Mouse (Mus musculus) adrenal gland, postnatal 36 days (tissue): ENCODE measurements around the gene Fads6. TPM values are rescaled to one million over a fixed set of nuclear protein-coding genes. Genes with fewer than 3 reads are reported as not detected.

Source experiments
- DNase-seq, 2 experiments: peaks; one replicate each; pipeline ENCODE4 v3.0.0; 2021; ENCODE audit warnings: mixed read lengths in 1 of 2
- microRNA-seq: library from miRNA; unstranded; fragments of <30 nt; microRNA quantifications from one replicate; pipeline ENCODE4 v1.2.0, GENCODE M21; 2021
- total RNA-seq, 2 experiments: library from RNA; stranded (reverse); gene quantifications; 2 replicates each; pipeline ENCODE4 v1.2.3; 2021

Fads6 gene
- total RNA-seq, 2 experiments from 2014 or later: 47.5 to 75.9 TPM

DNA sequence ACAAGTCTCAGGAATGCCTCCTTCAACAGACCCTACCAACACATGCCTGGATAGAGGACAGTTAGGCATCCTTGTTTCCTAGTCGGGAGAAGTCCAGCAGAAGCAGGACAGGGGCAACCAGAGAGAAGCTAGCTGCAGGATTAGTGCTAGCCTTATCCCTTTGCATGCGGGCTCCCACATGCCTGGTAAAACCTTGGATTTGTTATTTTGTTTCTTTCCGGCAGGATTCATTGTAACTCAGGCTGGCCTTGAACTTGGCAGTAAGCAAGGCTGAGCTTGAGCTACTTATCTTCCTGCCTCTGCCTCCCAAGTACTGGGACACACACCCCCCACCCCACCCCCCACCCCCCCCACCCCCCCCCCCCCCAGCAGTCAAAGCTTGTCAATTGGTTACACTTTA, 46.2 kb downstream of the Fads6 start:
- DNase-seq: no peak

DNA sequence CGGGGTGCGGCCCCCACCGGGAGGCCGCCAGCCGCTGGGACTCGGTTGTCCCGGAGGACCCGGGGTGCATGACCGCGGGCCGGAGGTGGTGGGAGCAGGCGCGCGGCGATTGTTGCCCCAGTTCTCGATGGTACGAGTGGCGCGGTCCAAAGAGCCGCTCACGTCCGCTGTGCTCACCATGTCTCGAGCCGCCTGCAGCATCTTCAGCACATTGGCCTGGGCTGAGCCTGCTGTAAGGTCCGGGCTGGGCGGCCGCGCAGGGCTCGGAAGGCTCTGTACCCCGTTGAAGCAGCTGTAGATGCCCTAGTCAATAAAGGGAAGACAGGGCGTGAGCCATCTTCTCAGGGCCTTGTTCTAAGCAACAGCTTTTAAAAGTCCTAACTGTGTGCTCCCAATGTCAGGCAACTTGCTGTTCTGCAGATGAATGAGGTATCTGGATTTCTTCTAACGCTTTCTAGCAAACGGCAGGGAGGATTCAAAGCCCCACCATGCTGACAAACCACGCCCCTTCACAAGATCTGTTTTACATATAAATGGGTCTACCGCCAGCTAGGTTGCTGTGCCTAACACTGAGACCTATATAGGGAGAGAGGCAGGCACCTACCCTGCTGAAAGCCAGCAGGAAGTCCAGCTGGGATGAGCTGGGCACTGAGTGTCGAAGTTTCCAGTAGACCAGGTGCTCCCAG, 46.9 kb downstream of the Fads6 start:
- DNase-seq: no peak

GRCm38 (mm10) chr11:115249721-115250404, 47.6 kb downstream of the Fads6 start:
- DNase-seq: peak in 1 of 2 experiments; percentile 44

- DNase-seq: no peak
Measured at GRCm38 (mm10) chr11:115247945-115248344, 49.5 kb downstream of the Fads6 start.

GRCm38 (mm10) chr11:115247240-115247639, 50.2 kb downstream of the Fads6 start:
- no peak for DNase-seq

GRCm38 (mm10) chr11:115246386-115246785, 51.1 kb downstream of the Fads6 start:
- no peak for DNase-seq

DNA sequence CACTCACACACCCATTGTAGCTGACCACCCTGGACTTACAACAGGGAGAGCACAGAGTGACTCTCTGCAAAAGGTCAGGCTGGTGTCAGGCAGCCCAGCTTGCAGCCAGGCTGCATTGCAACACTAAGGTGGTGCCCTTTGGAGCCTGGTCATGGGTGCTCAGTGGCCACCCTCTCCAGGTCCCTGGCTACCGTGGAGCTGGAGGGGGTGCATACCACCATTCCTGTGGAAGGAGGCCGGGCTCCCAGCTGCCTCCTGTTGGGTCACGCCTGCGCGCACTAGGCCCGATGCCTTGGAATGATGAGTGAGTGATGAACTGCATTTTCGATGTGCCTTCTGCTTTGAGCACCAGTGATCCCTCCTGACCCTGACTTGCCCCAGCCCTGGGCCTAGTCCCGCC, 52.6 kb downstream of the Fads6 start:
- no peak for DNase-seq

DNA sequence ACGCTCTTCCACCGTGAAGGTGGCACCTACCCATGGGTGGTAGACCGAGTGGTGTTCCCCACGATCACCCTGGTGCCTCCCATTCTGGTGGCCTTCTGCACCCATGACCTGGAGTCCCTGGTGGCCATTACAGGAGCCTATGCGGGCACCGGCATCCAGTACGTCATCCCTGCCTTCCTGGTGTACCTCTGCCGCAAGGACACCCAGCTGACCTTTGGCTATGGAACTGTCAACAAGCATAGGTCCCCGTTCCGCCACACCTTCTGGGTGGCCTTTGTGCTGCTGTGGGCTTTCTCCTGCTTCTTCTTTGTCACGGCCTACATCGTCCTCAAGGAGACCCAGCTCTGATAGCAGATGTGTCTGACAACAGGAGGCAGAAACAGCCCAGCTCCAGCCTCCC, 53.7 kb downstream of the Fads6 start:
- DNase-seq: no peak

DNA sequence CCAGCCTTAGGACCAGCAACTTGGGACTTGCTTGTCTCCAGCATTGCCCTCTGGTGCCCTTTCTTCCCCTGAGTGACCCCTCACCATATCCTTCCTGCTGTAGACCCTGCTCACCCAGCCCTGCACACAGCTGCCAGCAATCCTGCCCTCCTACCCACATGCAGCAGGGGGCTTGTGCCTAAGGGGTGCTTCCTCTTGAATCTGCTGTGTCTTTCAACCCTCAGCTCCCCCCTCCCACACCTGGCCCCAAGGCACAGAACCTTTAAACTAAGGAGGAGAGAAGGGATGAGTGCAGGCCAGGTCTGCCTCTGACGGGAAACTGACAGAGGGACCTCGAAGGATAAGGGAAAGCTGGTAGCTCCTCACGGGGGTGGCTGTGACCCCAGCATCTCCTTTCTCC, 54.7 kb downstream of the Fads6 start:
- DNase-seq: no peak

GRCm38 (mm10) chr11:115241402-115241801, 56.1 kb downstream of the Fads6 start:
- DNase-seq: peak; percentile 44 to 61

DNA sequence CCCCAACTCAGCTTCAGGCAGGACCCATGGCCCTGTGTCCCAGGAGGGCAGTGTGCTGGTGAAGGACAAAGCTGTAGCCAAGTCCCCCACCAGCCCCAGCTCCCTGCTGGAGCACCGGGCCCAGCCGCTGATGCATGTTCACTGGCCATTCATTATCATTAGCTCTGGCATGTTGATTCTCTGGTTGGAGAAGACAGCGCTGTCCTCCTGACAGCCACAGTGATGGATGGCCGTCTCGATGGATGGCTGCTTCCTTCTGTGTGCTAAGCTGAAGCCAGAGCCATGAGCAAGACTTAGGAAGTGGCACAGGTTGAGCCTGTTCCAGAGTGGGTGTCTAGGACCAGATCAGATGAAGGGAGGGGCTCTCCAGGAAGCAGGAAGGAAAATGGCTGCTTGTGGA, 60.9 kb downstream of the Fads6 start:
- peak in 1 of 2 experiments; percentile 28 for DNase-seq

DNA sequence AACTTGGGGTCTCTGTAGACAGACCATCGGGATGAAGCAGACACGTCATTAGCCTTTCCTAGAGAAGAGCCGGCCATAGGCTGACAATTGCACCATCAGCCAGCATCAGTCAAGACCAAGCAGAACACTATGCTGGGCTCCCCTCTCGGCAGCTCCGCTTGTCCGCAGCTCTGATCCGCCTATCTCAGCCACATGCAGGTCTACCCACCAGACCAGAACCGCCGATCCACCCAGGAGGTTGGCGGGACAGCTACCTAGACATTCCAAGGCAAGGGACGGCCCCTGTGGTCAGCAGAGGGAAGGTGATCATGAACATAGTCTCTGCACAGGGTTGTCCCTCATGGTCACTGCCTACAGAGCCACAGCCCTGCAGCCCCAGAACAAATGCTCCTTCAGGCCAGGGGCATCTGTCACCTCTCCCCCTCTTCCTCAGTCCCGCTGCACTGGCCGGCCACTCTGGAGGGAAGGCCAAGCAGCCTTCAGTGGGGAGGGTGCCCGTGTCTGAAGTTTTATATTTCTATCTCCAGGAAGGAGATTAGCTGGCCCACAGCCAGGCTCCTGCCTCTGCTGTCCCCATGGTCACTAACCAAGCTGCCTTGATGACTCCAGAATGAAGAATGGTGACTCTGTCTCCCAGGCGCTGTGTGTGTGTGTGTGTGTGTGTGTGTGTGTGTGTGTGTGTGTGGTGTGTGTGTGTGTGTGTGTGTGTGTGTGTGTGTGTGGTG, 63.0 kb downstream of the Fads6 start:
- DNase-seq: peak; percentile 72 to 80

DNA sequence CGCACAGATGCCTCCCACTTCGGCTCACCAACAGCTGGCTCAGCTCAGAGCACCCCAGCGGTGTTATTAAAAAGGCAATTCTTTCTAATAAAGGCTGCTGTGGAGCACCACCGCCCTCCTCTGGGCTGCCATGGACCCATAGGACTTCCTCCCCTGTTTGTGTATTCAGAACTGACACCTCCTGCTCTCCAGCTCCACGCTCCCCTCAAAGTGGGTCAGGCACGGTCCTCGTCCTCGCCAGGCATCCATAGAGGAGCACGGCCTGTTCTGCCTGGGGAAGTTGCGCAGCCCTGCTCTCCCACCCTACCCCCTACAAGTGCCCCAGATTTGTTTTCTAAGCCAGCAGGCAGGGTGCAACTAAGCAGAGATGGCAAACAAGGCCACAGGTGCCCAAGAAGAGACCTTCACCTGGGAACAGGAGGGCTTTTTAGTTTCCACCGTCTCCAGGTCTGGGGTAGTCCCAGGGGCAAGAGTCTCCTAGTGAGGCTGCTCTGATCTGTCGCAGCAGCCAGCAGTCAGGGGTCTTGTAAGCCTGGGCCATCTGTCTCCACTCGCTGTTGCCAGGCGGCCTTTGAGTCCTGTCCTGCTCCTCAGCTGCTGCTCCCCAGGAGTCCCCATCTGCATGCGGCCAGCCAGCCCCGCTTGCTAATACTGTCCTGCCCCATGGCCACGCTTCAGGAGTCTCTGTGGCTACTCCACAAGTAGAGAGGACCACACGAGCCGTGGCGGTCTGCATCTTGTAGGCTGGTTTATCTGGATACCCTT, 63.8 kb downstream of the Fads6 start:
- DNase-seq: no peak

DNA sequence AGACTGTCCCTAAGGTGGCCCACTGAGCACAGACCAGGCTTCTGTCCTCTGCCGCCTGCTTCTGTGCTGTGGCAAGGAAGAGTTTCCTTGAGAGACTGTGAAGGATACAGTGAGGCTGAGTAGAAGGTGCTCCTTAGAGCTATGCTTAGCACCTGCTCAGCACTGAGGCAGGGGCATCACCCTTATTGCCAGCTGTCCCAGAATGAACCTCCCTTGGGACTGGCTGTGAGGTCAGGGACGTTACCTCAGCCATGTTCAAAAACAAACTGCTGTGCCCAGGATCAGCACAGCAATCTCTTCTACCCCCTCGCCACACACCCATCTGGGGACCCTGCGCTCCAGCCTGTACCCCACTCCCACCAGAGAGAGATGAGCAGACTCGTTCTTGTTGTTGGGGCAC, 64.6 kb downstream of the Fads6 start:
- DNase-seq: no peak

- DNase-seq: no peak
Measured at GRCm38 (mm10) chr11:115231924-115232323, 65.5 kb downstream of the Fads6 start.

DNA sequence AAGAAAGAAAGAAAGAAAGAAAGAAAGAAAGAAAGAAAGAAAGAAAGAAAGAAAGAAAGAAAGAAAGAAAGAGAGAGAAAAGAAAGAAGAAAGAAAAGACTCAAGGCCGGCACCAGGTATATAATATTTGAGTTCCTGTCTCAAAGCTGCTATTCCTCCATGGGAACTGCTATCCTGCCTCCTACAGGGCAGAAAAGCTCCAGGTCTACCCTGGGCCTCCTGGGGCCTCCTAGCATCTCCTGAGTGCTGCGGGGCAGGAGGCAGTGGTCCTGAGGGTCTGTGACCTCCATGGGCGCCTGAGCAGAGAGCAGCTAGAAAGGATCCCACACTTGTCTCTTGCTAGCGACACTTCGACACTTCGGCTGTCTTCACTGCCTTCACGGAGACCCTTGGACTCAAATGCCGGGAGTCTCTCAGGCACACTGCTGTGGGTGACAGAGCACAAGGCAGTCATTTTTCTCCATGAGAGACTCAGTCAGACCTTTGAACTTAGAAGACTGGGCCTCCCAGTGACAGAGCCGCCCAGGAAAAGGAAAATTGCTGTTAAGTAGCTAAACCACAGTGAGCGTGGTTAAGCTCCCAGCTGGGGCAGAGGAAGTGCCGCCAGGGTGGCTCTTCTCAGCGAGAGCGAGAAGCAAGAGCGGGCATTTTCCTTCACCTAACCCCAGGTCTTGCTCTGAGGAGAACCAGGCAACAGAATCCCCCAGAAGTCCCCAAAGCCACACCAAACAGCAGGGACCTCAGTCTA, 66.1 kb downstream of the Fads6 start:
- DNase-seq: no peak

Small RNAs within 50 kb of the gene (microRNA-seq; reads per million reads assigned to microRNA genes)
- gene Gm25837: not detected

Other genes with a start within 250 kb of the Fads6 start
- gene Cd300ld3, start 249.3 kb downstream of the Fads6 start, total RNA-seq: 1 to 10 TPM; 1.6 to 5.3 TPM
- gene Cd300e, start 235.5 kb downstream of the Fads6 start, total RNA-seq: under 1 TPM; 0.26 to 0.43 TPM
- gene Rab37, start 206.2 kb downstream of the Fads6 start, total RNA-seq: under 1 TPM; 0.56 TPM
- gene Cd300lf, start 163.7 kb downstream of the Fads6 start, total RNA-seq: 1 to 10 TPM in 1 of 2 experiments, under 1 TPM in 1; 0.69 to 1.0 TPM
- 10 to 100 TPM; 18.1 to 20.3 TPM for gene Slc9a3r1, start 134.3 kb downstream of the Fads6 start, total RNA-seq
- gene Tmem104, start 110.2 kb downstream of the Fads6 start, total RNA-seq: 10 to 100 TPM; 19.9 to 23.2 TPM
- gene Nat9, start 109.8 kb downstream of the Fads6 start, total RNA-seq: 10 to 100 TPM; 26.7 to 29.4 TPM
- gene Grin2c, start 30.4 kb downstream of the Fads6 start, total RNA-seq: 1 to 10 TPM; 1.7 to 4.6 TPM
- gene Fdxr, start 20.6 kb downstream of the Fads6 start, total RNA-seq: 1,000 to 10,000 TPM; 1,168 to 1,492 TPM
- gene Otop2, start 9.5 kb upstream of the Fads6 start, total RNA-seq: not detected
- under 1 TPM; 0.40 to 0.49 TPM for gene Ush1g, start 24.4 kb upstream of the Fads6 start, total RNA-seq
- gene Otop3, start 37.1 kb upstream of the Fads6 start, total RNA-seq: not detected
- gene Hid1, start 70.1 kb upstream of the Fads6 start, total RNA-seq: 10 to 100 TPM; 16.2 to 38.1 TPM
- 100 to 1,000 TPM in 1 of 2 experiments, 10 to 100 TPM in 1; 82.1 to 136 TPM for gene Cdr2l, start 84.3 kb upstream of the Fads6 start, total RNA-seq
- 100 to 1,000 TPM; 147 to 162 TPM for gene Mrpl58, start 106.1 kb upstream of the Fads6 start, total RNA-seq
- gene Atp5h, start 122.3 kb upstream of the Fads6 start, total RNA-seq: 100 to 1,000 TPM; 567 to 597 TPM
- 10 to 100 TPM; 43.8 to 70.0 TPM for gene Kctd2, start 122.5 kb upstream of the Fads6 start, total RNA-seq
- gene Trim80, start 142.9 kb upstream of the Fads6 start, total RNA-seq: under 1 TPM in 1 of 2 experiments, not detected in 1; 0.17 TPM
- gene Slc16a5, start 164.8 kb upstream of the Fads6 start, total RNA-seq: under 1 TPM in 1 of 2 experiments, not detected in 1; 0.53 TPM
- gene Armc7, start 178.0 kb upstream of the Fads6 start, total RNA-seq: 1 to 10 TPM; 7.3 to 8.2 TPM
- 100 to 1,000 TPM in 1 of 2 experiments, 10 to 100 TPM in 1; 98.5 to 161 TPM for gene Nt5c, start 194.2 kb upstream of the Fads6 start, total RNA-seq
- 100 to 1,000 TPM in 1 of 2 experiments, 10 to 100 TPM in 1; 80.5 to 106 TPM for gene Jpt1, start 216.7 kb upstream of the Fads6 start, total RNA-seq
- gene Sumo2, start 238.6 kb upstream of the Fads6 start, total RNA-seq: 100 to 1,000 TPM; 248 to 259 TPM